Mouse (Mus musculus): ENCODE results near the gene Serhl.

DNA sequence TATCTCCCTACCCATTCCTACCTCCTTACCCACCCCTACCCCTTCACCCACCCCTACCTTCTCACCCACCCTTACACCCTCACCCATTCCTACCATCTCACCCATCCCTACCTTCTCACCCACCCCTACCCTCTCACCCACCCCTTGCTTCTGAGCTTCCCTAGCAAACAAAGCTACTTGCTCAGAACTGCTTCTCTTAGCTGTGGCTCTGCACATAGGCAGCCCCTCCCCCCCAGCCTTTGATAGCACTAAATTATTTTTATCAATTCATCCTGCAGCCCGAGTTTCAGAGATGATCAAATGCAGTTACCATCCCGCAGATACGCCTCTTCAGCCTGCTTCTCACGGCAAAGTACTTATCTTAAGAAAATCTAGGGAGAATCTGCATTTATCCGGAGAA is 5.8 kb upstream of the Serhl start:
- TF ChIP-seq POLR2A (IDR thresholded peaks at IDR 0.05; ENCODE audit: low read depth, low read length) (no peak), CTCF (conservative IDR thresholded peaks at IDR 0.05 in 1 of 2, IDR thresholded peaks at IDR 0.05 in 1 of 2; ENCODE audit: low read depth in 2 of 2, low read length in 2 of 2) (no peak), RCOR1 (conservative IDR thresholded peaks at IDR 0.05; ENCODE audit: low read depth, low read length) (no peak), EP300 (IDR thresholded peaks at IDR 0.05; ENCODE audit: low read length) (no peak), MAZ (IDR thresholded peaks at IDR 0.05; ENCODE audit: low read depth, low read length) (no peak), ZKSCAN1 (IDR thresholded peaks at IDR 0.05; ENCODE audit: borderline replicate concordance, low read depth, low read length) (no peak), NELFE (IDR thresholded peaks at IDR 0.05; ENCODE audit: low read depth, low read length) (no peak), RAD21 (IDR thresholded peaks at IDR 0.05; ENCODE audit: low read depth, low read length) (no peak), CHD2 (IDR thresholded peaks at IDR 0.05; ENCODE audit: low read length) (no peak), ELF1 (IDR thresholded peaks at IDR 0.05; ENCODE audit: low read depth, low read length) (no peak), BHLHE40 (IDR thresholded peaks at IDR 0.05; ENCODE audit: low read depth, low read length) (no peak), SMC3 (IDR thresholded peaks at IDR 0.05; ENCODE audit: low read depth, low read length) (no peak)

Measured in CH12.LX (cell line).